Mouse (Mus musculus): ENCODE measurements around the gene Caskin2.

Caskin2 gene

DNA sequence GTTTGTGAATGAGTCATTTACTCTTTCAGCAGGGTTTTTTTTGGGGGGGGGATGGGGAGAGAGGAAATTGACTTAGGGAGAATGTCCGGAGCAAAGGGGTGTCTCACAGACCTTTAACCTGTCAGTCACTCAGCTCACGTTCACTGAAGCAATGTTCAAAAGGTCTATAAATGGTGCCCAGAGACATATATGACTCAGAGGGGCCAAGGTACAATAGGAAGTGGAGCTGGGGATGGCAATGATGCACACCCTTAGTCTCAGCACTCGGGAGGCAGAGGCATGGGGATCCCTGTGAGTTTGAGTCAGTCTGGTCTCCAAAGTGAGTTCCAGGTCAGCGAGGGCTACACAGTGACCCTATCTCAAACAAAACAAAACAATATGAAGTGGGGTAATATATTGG, 60.0 kb downstream of the Caskin2 start:
- DNase-seq, result no peak

DNA sequence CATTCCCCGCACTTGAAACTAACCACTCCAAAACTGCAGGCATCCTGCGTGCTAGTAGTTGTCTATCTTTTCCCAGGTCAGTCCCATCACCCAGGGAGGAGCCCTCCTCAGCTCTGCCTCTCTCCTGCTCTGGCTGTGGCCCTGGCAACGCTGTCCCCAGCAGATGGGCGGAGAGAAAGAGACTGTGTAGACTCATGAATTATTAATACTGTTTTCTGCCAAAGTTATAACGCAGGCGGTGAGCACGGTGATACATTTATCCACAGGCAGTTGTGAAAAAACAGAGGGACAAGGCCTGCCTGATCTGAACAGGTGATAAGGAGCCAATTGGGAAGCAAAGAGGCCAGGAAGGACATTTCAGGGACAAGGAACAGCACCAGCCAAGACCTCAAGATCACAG, 60.8 kb downstream of the Caskin2 start:
- no peak for DNase-seq

GRCm38 (mm10) chr11:115751725-115752124, 61.7 kb downstream of the Caskin2 start:
- no peak for DNase-seq

DNA sequence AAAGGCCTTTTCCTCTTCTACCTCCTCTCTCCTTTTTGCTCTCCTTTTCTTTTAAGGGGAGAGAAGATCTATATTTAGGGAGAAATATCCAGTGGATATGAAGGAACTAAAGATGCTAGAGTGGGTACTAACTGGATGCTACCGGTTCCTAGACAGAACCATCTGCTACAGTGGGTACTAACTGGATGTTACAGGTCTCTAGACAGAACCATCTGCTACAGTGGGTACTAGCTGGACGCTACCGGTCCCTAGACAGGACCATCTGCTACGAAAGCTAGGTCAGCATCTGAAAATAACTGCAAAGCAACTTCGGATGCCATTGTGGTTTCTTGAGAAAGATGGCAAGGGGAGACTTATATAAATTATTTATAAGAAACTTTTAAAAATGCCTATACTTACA, 63.6 kb downstream of the Caskin2 start:
- DNase-seq, result no peak
